Mouse (Mus musculus) ES-E14 (cell line): ENCODE results near the gene Med22. TPM values are rescaled to one million over a fixed set of nuclear protein-coding genes. Genes with fewer than 3 reads are reported as not detected.

ENCODE experiments used
- DNase-seq: peaks from one replicate; pipeline ENCODE4 v3.0.0-alpha.2; 2013; ENCODE audit warnings: low read depth, low spot score
- H3K27ac ChIP-seq: 2 replicates; pipeline ENCODE4 v1.5.1; 2012; ENCODE audit warnings: low read depth, mild to moderate bottlenecking, low read length, moderate library complexity, mixed read lengths; ENCODE audit not compliant: poor library complexity, insufficient read depth, severe bottlenecking
- H3K36me3 ChIP-seq: 2 replicates; pipeline ENCODE4 v1.6.1; 2012; ENCODE audit warnings: mild to moderate bottlenecking, low read length, moderate library complexity, mixed read lengths; ENCODE audit not compliant: control insufficient read depth, poor library complexity, insufficient read depth, severe bottlenecking
- H3K4me1 ChIP-seq, 2 experiments: fragments of 150-350 bp in 1 of 2; sonication (generic) in 1 of 2; 2 replicates each; pipeline ENCODE4 v1.6.1; 2012; ENCODE audit warnings: low read length in 2 of 2, mild to moderate bottlenecking in 1 of 2, mixed read lengths in 1 of 2; ENCODE audit not compliant: control insufficient read depth in 2 of 2, insufficient read depth in 2 of 2, poor library complexity in 1 of 2
- H3K4me3 ChIP-seq, 2 experiments: fragments of 150-350 bp in 1 of 2; sonication (generic) in 1 of 2; 2 replicates each; pipeline ENCODE4 v1.5.1; 2012; ENCODE audit warnings: low read length in 2 of 2, low read depth in 1 of 2, mild to moderate bottlenecking in 1 of 2, mixed read lengths in 1 of 2; ENCODE audit not compliant: insufficient read depth in 1 of 2, poor library complexity in 1 of 2, severe bottlenecking in 1 of 2
- H3K9ac ChIP-seq: 2 replicates; pipeline ENCODE4 v1.6.1; 2012; ENCODE audit warnings: low read depth, mild to moderate bottlenecking, low read length, mixed read lengths; ENCODE audit not compliant: poor library complexity, insufficient read depth, severe bottlenecking
- H3K9me3 ChIP-seq: fragments of 150-350 bp; sonication (generic); 2 replicates; pipeline ENCODE4 v1.6.1; 2012; ENCODE audit warnings: low read depth, mild to moderate bottlenecking, low read length; ENCODE audit not compliant: control insufficient read depth, insufficient read depth
- CHD2 ChIP-seq: IDR thresholded peaks from 2 replicates; pipeline ENCODE4 v1.6.1; 2014; ENCODE audit warnings: mild to moderate bottlenecking, low read depth, low read length, inconsistent platforms
- HCFC1 ChIP-seq: IDR thresholded peaks from 2 replicates; pipeline ENCODE4 v1.6.1; 2012; ENCODE audit warnings: low read length, inconsistent platforms, borderline replicate concordance; ENCODE audit not compliant: insufficient read depth
- MAFK ChIP-seq: IDR thresholded peaks from 2 replicates; pipeline ENCODE4 v1.6.1; 2014; ENCODE audit warnings: mild to moderate bottlenecking, low read depth, low read length, inconsistent platforms; ENCODE audit not compliant: insufficient read depth
- ZC3H11A ChIP-seq: IDR thresholded peaks from 2 replicates; pipeline ENCODE4 v1.6.1; 2012; ENCODE audit warnings: low read depth, mild to moderate bottlenecking, inconsistent platforms, low read length, borderline replicate concordance
- ZNF384 ChIP-seq: IDR thresholded peaks from 2 replicates; pipeline ENCODE4 v1.6.1; 2012; ENCODE audit warnings: low read depth, low read length, inconsistent platforms
- in situ Hi-C, 2 experiments: fragments of 600-800 bp; cut with MboI; formaldehyde crosslinking; loops; one replicate each; pipeline ENCODE4 v1.15.1; 2025; ENCODE audit warnings: low sequenced_read_pairs in 2 of 2, inconsistent platforms in 1 of 2; ENCODE audit not compliant: unreplicated experiment in 2 of 2
- total RNA-seq: library from RNA; depleted of rRNA; stranded (reverse); fragments of 300-350 nt; gene quantifications from 2 replicates; pipeline ENCODE4 v1.2.3, GENCODE M21; 2012; rRNA removed

Gene Med22
- 31.5 and 38.8 TPM in 2 replicates for total RNA-seq

DNA sequence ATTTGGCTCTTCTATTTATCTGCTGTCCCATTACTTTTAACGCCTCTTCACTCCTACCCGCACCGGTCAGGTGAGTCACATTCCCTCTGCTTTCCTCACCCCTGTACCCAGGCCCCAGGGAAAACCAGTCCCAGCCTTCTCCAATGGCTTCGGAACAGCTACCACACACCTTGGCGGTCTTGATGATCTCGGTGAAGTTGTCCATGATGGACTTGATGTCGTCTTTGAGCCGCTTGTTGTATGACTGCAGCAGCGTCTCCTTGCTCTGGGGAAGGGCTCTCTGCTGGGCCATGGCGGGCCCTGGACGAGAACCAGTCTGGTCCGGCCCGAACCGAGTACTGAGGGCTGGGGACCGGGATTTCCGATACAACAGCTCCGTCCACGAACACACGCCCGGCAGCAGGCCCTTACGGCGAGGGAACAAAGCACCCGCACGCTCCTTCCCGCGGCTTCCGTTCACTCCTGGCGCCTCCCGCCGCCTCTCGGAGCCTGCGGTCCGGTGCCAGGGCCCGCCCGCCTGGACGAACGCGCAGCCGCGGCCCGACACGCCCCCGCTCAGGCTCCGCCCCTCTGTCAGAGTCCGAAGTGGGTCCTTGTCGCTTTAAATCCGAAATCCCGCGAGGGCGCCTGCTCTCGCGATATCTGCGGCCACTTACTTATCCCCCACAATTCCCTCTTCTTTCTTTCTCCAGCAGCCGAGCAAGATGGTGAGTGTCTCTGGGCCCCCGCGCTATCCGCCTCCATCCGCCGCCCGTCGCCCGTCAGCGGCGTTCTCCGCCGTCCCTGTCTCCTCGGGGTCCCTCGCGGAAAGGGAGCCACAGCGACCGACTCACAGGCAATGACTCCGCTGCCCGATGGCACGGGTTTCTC is at the start of gene Med22, which contains the start of gene Rpl7a:
Gene Med22 (minus strand): TSS at position 554 of the 870 bp plus-strand sequence.
Gene Rpl7a (plus strand): TSS at position 641 of the 870 bp plus-strand sequence.
- Histone ChIP-seq H3K9ac (peak within 1 kb of the TSS; percentile 99), H3K27ac (peak within 1 kb of the TSS; percentile 92), H3K36me3 (peaks cover 62% of the 10 kb centered on the region), H3K4me3 (peak within 1 kb of the TSS; percentile 91 to 94), H3K9me3 (no peaks in the 10 kb centered on the region), H3K4me1 (peaks cover 0 to 5% of the 10 kb centered on the region in 2 experiments; a peak in 1 of 4 replicates)
- TF ChIP-seq CHD2: peak; percentile 99
- no peak for TF ChIP-seq MAFK
- peak; percentile 52; the same call in 1 of the 2 replicates for TF ChIP-seq HCFC1
- no peak for TF ChIP-seq ZC3H11A
- TF ChIP-seq ZNF384: no peak
- DNase-seq: peak; percentile 97
- in situ Hi-C loops: loop anchor here in 1 of 2 experiments (25.0 kb wide), 1 partner anchor 473 kb away; the partner anchor contains the start of gene Sec16a

DNA sequence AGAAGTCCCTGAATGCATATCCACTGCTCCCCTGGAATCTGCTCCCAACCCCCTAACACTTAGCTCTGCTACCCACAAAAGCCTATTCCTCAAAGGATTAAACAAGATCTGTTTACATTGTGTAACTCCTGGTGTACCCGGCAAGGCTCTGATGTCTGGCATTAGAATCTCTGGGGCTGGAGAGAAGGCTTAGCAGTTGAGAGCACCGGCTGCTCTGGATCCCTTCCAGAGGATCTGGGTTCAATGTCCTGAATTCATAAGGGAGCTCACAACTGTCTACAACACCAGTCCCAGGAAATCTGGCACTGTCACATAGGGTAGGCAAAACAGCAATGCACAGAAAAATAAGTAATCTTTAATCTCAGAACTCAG is 47.0 kb upstream of the Med22 start:
- Histone ChIP-seq H3K9ac (no peak overlapping the region), H3K36me3 (peaks cover 67% of the 10 kb centered on the region), H3K9me3 (no peaks in the 10 kb centered on the region), H3K4me3 (no peak overlapping the region), H3K4me1 (no peaks in the 10 kb centered on the region), H3K27ac (no peak overlapping the region)
- TF ChIP-seq ZC3H11A (no peak), ZNF384 (no peak), MAFK (no peak), HCFC1 (no peak), CHD2 (no peak)
- no peak for DNase-seq
- in situ Hi-C loops: no loop called here

DNA sequence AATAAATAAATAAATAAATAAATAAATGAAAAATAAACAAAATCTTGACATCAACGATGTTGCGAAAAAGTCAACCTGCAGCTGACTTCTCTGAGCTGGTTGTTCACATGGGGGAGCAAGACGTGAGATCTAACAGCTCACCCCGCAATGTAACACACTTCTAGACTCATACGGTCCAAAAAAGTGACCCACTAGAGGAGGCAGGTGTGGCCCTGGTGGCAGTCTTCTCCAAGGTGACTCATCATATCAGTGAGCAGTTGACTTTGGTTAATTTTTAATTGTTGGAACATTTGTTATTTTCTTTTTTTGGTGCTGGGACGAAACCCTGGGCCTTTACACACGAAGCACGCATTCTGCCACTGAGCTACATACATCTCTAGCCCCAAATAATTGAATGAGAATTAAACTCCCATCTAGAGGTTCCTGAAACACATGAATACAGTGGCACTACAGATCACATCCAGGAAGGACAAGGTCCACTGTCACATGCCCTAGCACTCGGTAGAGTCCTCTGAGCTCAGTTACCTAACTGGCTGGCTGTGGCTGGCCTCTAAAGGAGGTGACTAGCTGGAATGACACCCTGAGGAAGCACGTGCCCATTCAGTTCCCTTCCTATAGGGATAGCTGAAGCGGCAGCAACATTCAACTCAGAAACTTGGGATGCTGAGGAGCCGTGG is 46.5 kb upstream of the Med22 start:
- Histone ChIP-seq H3K27ac (no peak overlapping the region), H3K9me3 (no peaks in the 10 kb centered on the region), H3K9ac (no peak overlapping the region), H3K4me1 (no peaks in the 10 kb centered on the region), H3K4me3 (no peak overlapping the region), H3K36me3 (peaks cover 63% of the 10 kb centered on the region)
- in situ Hi-C loops: no loop called here
- DNase-seq: no peak
- TF ChIP-seq ZNF384 (no peak), MAFK (no peak)

DNA sequence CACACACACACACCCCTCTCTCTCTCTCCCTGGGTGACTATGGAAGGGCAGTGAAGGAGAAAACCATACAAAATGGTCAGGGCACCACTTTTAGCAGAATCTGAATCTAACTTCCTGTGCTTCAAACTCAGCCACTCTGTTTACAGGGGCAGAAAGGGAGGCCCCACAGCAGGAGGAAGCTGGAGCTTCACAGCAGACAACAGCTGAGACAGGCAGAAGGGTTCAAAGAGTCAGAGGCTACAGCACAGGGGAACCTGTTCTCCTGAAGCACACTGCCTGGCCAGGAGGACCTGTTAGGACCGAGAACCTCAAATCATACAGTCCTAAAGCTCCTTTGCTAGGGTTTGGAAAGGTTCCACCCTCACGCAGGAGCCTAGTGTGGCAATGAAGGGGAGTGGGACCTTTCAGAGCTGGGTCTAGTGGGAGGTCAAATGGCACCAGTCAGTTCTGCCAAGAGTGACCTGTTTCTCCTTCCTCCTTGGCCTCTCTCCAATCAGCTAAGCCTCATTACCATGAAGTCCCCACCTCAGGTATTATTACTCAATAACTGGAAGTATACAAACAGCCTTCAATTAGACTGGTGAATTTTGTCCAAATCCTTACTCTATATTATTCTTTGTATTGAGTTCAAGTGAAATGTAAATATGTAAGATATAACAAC is 44.4 kb upstream of the Med22 start:
- in situ Hi-C loops: no loop called here
- no peak overlapping the region for H3K27ac ChIP-seq
- no peak for DNase-seq
- no peak overlapping the region for H3K9ac ChIP-seq
- TF ChIP-seq ZC3H11A (no peak), MAFK (no peak), HCFC1 (no peak), CHD2 (no peak), ZNF384 (no peak)
- H3K4me3 ChIP-seq: no peak overlapping the region
- H3K9me3 ChIP-seq: no peaks in the 10 kb centered on the region
- H3K4me1 ChIP-seq: no peaks in the 10 kb centered on the region
- peaks cover 48% of the 10 kb centered on the region for H3K36me3 ChIP-seq
